Mouse (Mus musculus): ENCODE results near the gene Nutm1. TPM values are rescaled to one million over a fixed set of nuclear protein-coding genes. Genes with fewer than 3 reads are reported as not detected.

Gene Nutm1
- polyA plus RNA-seq, 1 experiment from 2014 or later, result not detected

GRCm38 (mm10) chr2:112273474-112273873, 14.4 kb upstream of the Nutm1 start:
- 94% methylated on average over 6 of the region's 6 CpGs for WGBS

GRCm38 (mm10) chr2:112272909-112273308, 13.8 kb upstream of the Nutm1 start:
- Histone ChIP-seq H3K9ac (replicated peaks) (no peak overlapping the region), H3K27me3 (no peaks in the 10 kb centered on the region), H3K36me3 (no peaks in the 10 kb centered on the region), H3K9me3 (no peaks in the 10 kb centered on the region), H3K27ac (replicated peaks) (no peak overlapping the region), H3K4me1 (peaks cover 10% of the 10 kb centered on the region), H3K4me2 (replicated peaks) (no peak overlapping the region), H3K4me3 (no peak overlapping the region)
- ATAC-seq (ENCODE audit: low FRiP score, low read depth), result no peak
- WGBS, result 92% methylated on average over 2 of the region's 2 CpGs

More at GRCm38 (mm10) chr2:112273474-112273873, 14.4 kb upstream of the Nutm1 start:
- Histone ChIP-seq H3K36me3 (no peaks in the 10 kb centered on the region), H3K27me3 (no peaks in the 10 kb centered on the region), H3K4me3 (no peak overlapping the region), H3K9me3 (no peaks in the 10 kb centered on the region), H3K27ac (replicated peaks) (no peak overlapping the region), H3K4me2 (replicated peaks) (no peak overlapping the region), H3K4me1 (peaks cover 7% of the 10 kb centered on the region), H3K9ac (replicated peaks) (no peak overlapping the region)
- no peak for ATAC-seq (ENCODE audit: low FRiP score, low read depth)

- Histone ChIP-seq H3K27ac (replicated peaks) (no peak overlapping the region), H3K27me3 (no peaks in the 10 kb centered on the region), H3K9me3 (no peaks in the 10 kb centered on the region), H3K36me3 (no peaks in the 10 kb centered on the region), H3K4me3 (no peak overlapping the region), H3K9ac (replicated peaks) (no peak overlapping the region), H3K4me1 (peaks cover 25% of the 10 kb centered on the region), H3K4me2 (replicated peaks) (no peak overlapping the region)
- WGBS, result 93% methylated on average over 2 of the region's 2 CpGs
- ATAC-seq (ENCODE audit: low FRiP score, low read depth), result no peak
Observed at GRCm38 (mm10) chr2:112270011-112270410, 10.9 kb upstream of the Nutm1 start.

- Histone ChIP-seq H3K36me3 (no peaks in the 10 kb centered on the region), H3K9ac (replicated peaks) (no peak overlapping the region), H3K4me2 (replicated peaks) (peak overlapping the region; percentile 92), H3K27ac (replicated peaks) (no peak overlapping the region), H3K4me1 (peaks cover 33% of the 10 kb centered on the region), H3K9me3 (no peaks in the 10 kb centered on the region), H3K4me3 (no peak overlapping the region), H3K27me3 (no peaks in the 10 kb centered on the region)
- ATAC-seq (ENCODE audit: low FRiP score, low read depth), result no peak
- WGBS, result 85% methylated on average over 8 of the region's 8 CpGs
Observed at GRCm38 (mm10) chr2:112267547-112268269, 8.6 kb upstream of the Nutm1 start.

- WGBS, result 62% methylated on average over 10 of the region's 10 CpGs
- H3K9ac ChIP-seq (replicated peaks), result peak overlapping the region; percentile 85; the same call in 1 of the 2 replicates
Observed at GRCm38 (mm10) chr2:112266780-112267179, 7.7 kb upstream of the Nutm1 start.

GRCm38 (mm10) chr2:112266242-112266592, 7.1 kb upstream of the Nutm1 start, which contains the start of gene Gm21985:
Gene Gm21985, plus strand, starts transcription at chr2:112266314.
- Histone ChIP-seq H3K9ac (replicated peaks) (peak within 1 kb of the TSS; percentile 85), H3K4me3 (peak within 1 kb of the TSS; percentile 79), H3K4me2 (replicated peaks) (peak within 1 kb of the TSS; percentile 92), H3K27me3 (no peaks in the 10 kb centered on the region), H3K4me1 (peaks cover 35% of the 10 kb centered on the region), H3K9me3 (no peaks in the 10 kb centered on the region), H3K36me3 (no peaks in the 10 kb centered on the region), H3K27ac (replicated peaks) (peak within 1 kb of the TSS; percentile 95)
- peak; percentile 24 for ATAC-seq (ENCODE audit: low FRiP score, low read depth)
- 2% methylated on average over 11 of the region's 11 CpGs for WGBS

More at GRCm38 (mm10) chr2:112266780-112267179, 7.7 kb upstream of the Nutm1 start:
- Histone ChIP-seq H3K4me2 (replicated peaks) (peak overlapping the region; percentile 92), H3K9me3 (no peaks in the 10 kb centered on the region), H3K4me1 (peaks cover 35% of the 10 kb centered on the region), H3K4me3 (peak overlapping the region; percentile 79), H3K27me3 (no peaks in the 10 kb centered on the region), H3K27ac (replicated peaks) (no peak overlapping the region), H3K36me3 (no peaks in the 10 kb centered on the region)
- ATAC-seq (ENCODE audit: low FRiP score, low read depth), result no peak

- H3K27ac ChIP-seq (replicated peaks), result peak within 1 kb of the TSS; percentile 95
- under 1% methylated on average over 75 of the region's 85 CpGs for WGBS
- H3K27me3 ChIP-seq, result no peaks in the 10 kb centered on the region
- ATAC-seq (ENCODE audit: low FRiP score, low read depth), result peak; percentile 96
- no peaks in the 10 kb centered on the region for H3K36me3 ChIP-seq
- H3K4me3 ChIP-seq, result peak within 1 kb of the TSS; percentile 79
- no peaks in the 10 kb centered on the region for H3K9me3 ChIP-seq
- peak within 1 kb of the TSS; percentile 85 for H3K9ac ChIP-seq (replicated peaks)
- H3K4me1 ChIP-seq, result peaks cover 35% of the 10 kb centered on the region
- H3K4me2 ChIP-seq (replicated peaks), result peak within 1 kb of the TSS; percentile 92
Observed at GRCm38 (mm10) chr2:112265448-112266241, 6.6 kb upstream of the Nutm1 start, which contains the start of gene Slc12a6. Gene Slc12a6, plus strand, starts transcription at chr2:112265825.

- Histone ChIP-seq H3K4me1 (peaks cover 31% of the 10 kb centered on the region), H3K9me3 (no peaks in the 10 kb centered on the region), H3K4me2 (replicated peaks) (no peak overlapping the region), H3K27ac (replicated peaks) (no peak overlapping the region), H3K9ac (replicated peaks) (no peak overlapping the region), H3K36me3 (no peaks in the 10 kb centered on the region), H3K4me3 (no peak overlapping the region), H3K27me3 (no peaks in the 10 kb centered on the region)
- ATAC-seq (ENCODE audit: low FRiP score, low read depth), result no peak
- 85% methylated on average over 4 of the region's 4 CpGs for WGBS
Observed at GRCm38 (mm10) chr2:112264364-112264763, 5.3 kb upstream of the Nutm1 start.

GRCm38 (mm10) chr2:112262779-112263295, 3.7 kb upstream of the Nutm1 start:
- no peak for ATAC-seq (ENCODE audit: low FRiP score, low read depth)
- H3K4me2 ChIP-seq (replicated peaks), result peak overlapping the region; percentile 57

GRCm38 (mm10) chr2:112261748-112262653, 2.9 kb upstream of the Nutm1 start, which contains the start of gene Nop10:
Gene Nop10, plus strand, starts transcription at chr2:112261926.
- Histone ChIP-seq H3K27me3 (no peaks in the 10 kb centered on the region), H3K4me1 (peaks cover 19% of the 10 kb centered on the region), H3K4me2 (replicated peaks) (peak within 1 kb of the TSS; percentile 57), H3K36me3 (no peaks in the 10 kb centered on the region), H3K9me3 (no peaks in the 10 kb centered on the region), H3K4me3 (peak within 1 kb of the TSS; percentile 56), H3K9ac (replicated peaks) (peak within 1 kb of the TSS; percentile 65), H3K27ac (replicated peaks) (no peak within 1 kb of the TSS; the same call in 1 of the 2 replicates)
- ATAC-seq (ENCODE audit: low FRiP score, low read depth), result peak; percentile 62
- WGBS, result under 1% methylated on average over 36 of the region's 36 CpGs

More at GRCm38 (mm10) chr2:112262779-112263295, 3.7 kb upstream of the Nutm1 start:
- Histone ChIP-seq H3K4me3 (peak overlapping the region; percentile 56), H3K27me3 (no peaks in the 10 kb centered on the region), H3K9me3 (no peaks in the 10 kb centered on the region), H3K36me3 (no peaks in the 10 kb centered on the region), H3K4me1 (peaks cover 25% of the 10 kb centered on the region), H3K27ac (replicated peaks) (no peak overlapping the region), H3K9ac (replicated peaks) (peak overlapping the region; percentile 65; the same call in 1 of the 2 replicates)
- 37% methylated on average over 4 of the region's 4 CpGs for WGBS
